Mouse (Mus musculus) bone marrow, adult 2 months (tissue): ENCODE results near the gene Sfswap. TPM values are rescaled to one million over a fixed set of nuclear protein-coding genes. Genes with fewer than 3 reads are reported as not detected.
A peak's percentile ranks its signal among the peaks of the same experiment; 100 is the strongest.
"Not testable (repeated sequence)": the region's sequence is repeated elsewhere in the genome, so short reads cannot be mapped to it uniquely, and the experiment has no call there.

Experiments used
- H3K27ac ChIP-seq: fragments of 200-500 bp; 2 replicates; pipeline ENCODE4 v1.5.1; 2012; ENCODE audit warnings: low read depth, mild to moderate bottlenecking, control low read depth, inconsistent platforms, low read length; ENCODE audit not compliant: control insufficient read depth, poor library complexity, insufficient read depth
- H3K4me1 ChIP-seq: fragments of 200-500 bp; 2 replicates; pipeline ENCODE4 v1.6.1; 2011; ENCODE audit warnings: low read length; ENCODE audit not compliant: control insufficient read depth, insufficient read depth
- H3K4me3 ChIP-seq: fragments of 200-500 bp; replicated peaks from 2 replicates; pipeline ENCODE3; 2011; ENCODE audit warnings: mild to moderate bottlenecking, low read depth, low read length, control low read depth; ENCODE audit not compliant: control insufficient read depth
- CTCF ChIP-seq: fragments of 200-500 bp; IDR thresholded peaks from 2 replicates; pipeline ENCODE4 v1.5.1; 2011; ENCODE audit warnings: low read length, control low read depth; ENCODE audit not compliant: control insufficient read depth, insufficient read depth
- POLR2A ChIP-seq: fragments of 200-500 bp; IDR thresholded peaks from 2 replicates; pipeline ENCODE4 v1.6.1; 2011; ENCODE audit warnings: low read depth, mild to moderate bottlenecking, control low read depth, low read length, borderline replicate concordance; ENCODE audit not compliant: control insufficient read depth
- WGBS: fragments of 180-500 bp; shearing (Covaris S2); methylation state at CpG from one replicate; pipeline ENCODE4 v1.1.7; 2018; 5-methylcytosine and 5-hydroxymethylcytosine counted together
- polyA plus RNA-seq: library from polyadenylated mRNA; stranded (reverse); fragments of >200 nt; gene quantifications from 2 replicates; pipeline ENCODE4 v1.2.4, GENCODE M21; 2011; ENCODE audit warnings: low replicate concordance; ENCODE audit not compliant: missing spikeins, insufficient read depth, insufficient read length

The Sfswap gene
- polyA plus RNA-seq, 1 experiment = 111 TPM

DNA sequence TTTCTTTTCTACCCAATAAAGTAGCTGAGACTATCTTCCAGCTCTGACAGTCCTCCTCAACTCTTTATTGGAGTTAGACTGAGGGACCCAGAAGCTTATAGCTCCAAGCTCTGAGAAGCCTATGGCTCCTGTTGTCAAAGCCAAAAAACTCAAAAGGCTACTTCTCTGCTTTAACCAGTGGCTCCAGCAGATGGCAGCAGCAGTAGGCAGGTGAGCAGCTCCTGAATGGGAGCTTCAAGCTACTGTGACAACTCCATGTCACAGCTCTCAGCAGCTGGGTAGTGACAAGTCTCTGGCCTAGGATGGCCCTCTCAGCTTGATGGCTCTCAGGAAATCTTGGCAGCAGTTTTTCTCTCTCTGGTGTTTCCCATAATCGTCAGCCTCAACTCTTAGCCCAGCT is 110.0 kb downstream of the Sfswap start:
- TF ChIP-seq POLR2A (no peak), CTCF (peak; percentile 64)
- Histone ChIP-seq H3K4me1 (no peaks in the 10 kb centered on the region), H3K27ac (no peak overlapping the region), H3K4me3 (no peak overlapping the region)
- 0% methylated on average over 1 of the region's 1 CpGs for WGBS

DNA sequence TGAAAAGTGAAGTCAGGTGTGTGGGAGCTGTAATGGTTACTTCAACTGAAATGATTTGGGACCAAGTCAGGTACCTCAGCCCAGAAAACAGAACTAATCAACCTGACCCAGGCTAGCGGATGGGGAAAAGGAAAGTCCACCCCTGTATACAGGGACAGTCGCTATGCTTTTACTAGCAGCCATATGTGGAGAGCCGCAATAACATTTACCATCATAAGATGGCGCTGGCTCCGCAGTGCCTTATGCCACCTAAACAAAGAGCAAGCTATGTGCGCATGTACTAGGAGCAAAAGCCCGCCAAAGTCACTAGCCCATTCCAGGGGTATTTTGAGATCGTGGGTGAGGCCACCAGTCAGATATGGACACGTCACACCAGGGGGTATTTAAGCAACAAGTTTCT is 119.6 kb downstream of the Sfswap start:
- 58% methylated on average over 9 of the region's 9 CpGs for WGBS
- not testable (repeated sequence) for H3K4me3 ChIP-seq, H3K27ac ChIP-seq, H3K4me1 ChIP-seq

Other genes with a start within 250 kb of the Sfswap start
- gene Mmp17, start 82.9 kb downstream of the Sfswap start, polyA plus RNA-seq = 0.20 TPM in 1 of 2 replicates, not detected in the other
- gene Zfp11, start 168.9 kb downstream of the Sfswap start, polyA plus RNA-seq = 1.5 TPM in 1 of 2 replicates, not detected in the other
- not detected in 2 replicates for gene Sept14, start 207.3 kb downstream of the Sfswap start, polyA plus RNA-seq
- gene Mrps17, start 214.3 kb downstream of the Sfswap start, polyA plus RNA-seq = 46.9 and 47.0 TPM in 2 replicates
- gene Nipsnap2, start 223.8 kb downstream of the Sfswap start, polyA plus RNA-seq = 18.7 and 24.9 TPM in 2 replicates